Mouse (Mus musculus) embryo, embryonic 10 days (tissue): ENCODE results near the gene Prepl.

ENCODE experiments used
- DNase-seq: peaks from one replicate; pipeline ENCODE4 v3.0.0-alpha.2; 2015; ENCODE audit warnings: low spot score

The Prepl gene

DNA sequence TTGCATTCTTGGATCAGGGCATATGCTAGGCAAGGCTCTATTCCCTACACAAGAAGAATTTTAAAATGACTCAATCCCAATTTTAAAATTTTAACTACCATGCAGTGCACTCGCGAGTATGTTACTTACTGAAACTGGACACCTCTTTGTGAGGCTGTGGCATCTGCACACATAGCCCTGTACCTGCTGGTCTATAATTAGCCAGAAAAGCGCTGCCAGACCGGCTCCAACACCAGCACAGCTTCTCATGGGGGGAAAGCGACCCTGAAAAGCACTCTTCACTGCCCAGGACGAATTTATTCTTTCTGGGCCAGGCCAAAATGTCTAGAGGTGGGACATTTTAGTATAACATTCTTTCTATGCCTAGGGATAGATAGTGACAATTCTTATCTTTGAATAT, 19.4 kb downstream of the Prepl start:
- no peak for DNase-seq

DNA sequence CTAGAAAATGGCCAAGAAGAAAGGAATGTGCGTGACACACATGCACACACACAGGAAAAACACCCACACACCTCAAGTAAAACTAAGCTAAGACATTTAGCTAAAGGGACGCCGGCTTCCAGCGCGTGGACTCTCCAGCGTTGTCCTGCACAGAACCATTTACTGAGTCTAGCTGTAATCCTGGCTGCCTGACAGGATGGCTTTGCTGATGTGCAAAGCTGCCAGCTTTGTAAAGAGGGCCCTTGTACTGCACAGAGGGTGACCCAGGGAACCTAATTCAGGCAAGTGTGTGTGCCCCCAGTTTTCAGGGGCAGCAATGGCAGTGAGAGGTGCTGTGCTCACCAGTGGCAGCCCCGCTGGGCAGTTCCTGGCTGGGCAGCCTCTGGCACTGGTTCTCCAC, 22.7 kb downstream of the Prepl start:
- DNase-seq, result no peak

- DNase-seq, result no peak
Measured at GRCm38 (mm10) chr17:85063560-85063959, 26.5 kb downstream of the Prepl start.

- DNase-seq, result no peak
Measured at GRCm38 (mm10) chr17:85059136-85059535, 30.9 kb downstream of the Prepl start.

- DNase-seq, result no peak
Measured at GRCm38 (mm10) chr17:85058276-85058675, 31.8 kb downstream of the Prepl start.

- no peak for DNase-seq
Measured at GRCm38 (mm10) chr17:85048379-85048778, 41.7 kb downstream of the Prepl start.

GRCm38 (mm10) chr17:85045160-85045559, 44.9 kb downstream of the Prepl start:
- DNase-seq, result no peak

GRCm38 (mm10) chr17:85044466-85044865, 45.6 kb downstream of the Prepl start:
- no peak for DNase-seq

DNA sequence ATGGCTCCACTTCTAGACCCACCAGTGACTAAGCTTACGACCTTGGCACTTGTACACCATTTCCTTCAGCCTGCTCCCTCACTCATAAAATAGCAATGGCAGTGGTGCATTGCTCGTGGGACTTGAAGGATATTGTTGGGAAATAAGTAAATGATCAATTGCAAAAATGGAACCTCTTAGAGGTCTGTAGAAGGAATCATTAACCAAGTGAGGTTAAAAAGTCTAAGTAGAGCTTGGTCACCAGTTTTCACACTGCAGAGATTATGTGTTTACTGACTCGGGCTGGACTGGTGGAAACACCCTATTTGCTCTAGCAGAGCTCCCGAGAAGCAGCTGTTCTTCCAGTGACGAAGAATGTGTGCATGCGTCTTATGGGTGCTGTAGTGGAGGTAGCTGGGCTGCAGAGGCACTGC, 46.6 kb downstream of the Prepl start:
- DNase-seq, result no peak

GRCm38 (mm10) chr17:85042419-85042818, 47.6 kb downstream of the Prepl start:
- DNase-seq, result no peak

DNA sequence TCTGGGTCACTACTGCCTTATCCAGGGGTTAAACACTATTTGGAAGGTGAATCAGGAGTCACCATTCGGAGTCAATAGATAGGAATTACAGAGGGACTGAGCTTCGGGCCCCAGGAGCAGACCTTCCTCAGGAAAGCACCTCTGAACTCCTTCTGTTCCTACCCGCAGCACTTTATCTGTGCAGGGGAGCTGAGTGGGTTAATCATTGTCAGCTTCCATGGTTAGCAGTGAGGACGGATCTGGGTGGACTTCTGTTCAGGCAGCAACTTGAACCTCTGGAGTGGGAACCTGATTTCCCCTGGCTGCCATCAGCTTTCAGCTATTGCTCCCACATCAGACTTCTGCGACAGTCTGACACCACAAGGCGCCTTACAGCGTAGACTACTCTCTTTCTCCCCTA, 49.1 kb downstream of the Prepl start:
- no peak for DNase-seq

DNA sequence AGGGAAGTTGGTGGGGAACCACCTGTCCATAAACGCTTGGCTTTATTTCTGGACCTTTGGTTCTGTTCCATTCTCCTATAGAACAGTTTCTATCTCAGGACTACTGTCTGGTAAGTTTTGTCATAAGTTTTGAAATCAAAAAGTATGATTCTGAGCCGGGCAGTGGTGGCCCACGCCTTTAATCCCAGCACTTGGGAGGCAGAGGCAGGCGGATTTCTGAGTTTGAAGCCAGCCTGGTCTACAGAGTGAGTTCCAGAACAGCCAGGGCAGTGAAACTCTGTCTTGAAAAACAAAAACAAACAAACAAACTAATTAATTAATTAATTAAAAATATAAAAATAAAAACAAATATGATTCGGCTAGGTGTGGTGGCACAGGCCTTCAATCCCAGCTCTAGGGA, 51.3 kb downstream of the Prepl start:
- no peak for DNase-seq

- DNase-seq, result no peak
Measured at GRCm38 (mm10) chr17:85038311-85038710, 51.7 kb downstream of the Prepl start.

DNA sequence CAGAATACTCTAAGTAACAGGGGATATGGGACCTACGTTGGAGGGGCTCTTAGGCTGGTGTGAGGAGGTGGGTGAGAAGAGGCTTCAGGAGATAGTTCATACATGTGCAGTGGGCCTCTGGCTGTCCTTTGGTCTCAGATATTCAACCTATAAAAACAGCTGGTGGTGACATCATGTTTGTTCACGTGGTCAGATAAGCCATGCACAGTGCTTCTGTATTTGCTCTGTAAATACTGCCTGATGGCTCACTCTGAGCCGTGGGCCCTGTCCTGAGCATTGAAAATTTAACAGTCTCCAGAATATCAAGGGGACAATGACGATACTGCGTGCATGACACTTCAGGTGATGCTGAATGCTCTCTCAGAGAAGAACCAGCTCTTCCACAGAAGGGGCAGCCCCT, 52.2 kb downstream of the Prepl start:
- no peak for DNase-seq

- no peak for DNase-seq
Measured at GRCm38 (mm10) chr17:85034068-85034467, 56.0 kb downstream of the Prepl start.

DNA sequence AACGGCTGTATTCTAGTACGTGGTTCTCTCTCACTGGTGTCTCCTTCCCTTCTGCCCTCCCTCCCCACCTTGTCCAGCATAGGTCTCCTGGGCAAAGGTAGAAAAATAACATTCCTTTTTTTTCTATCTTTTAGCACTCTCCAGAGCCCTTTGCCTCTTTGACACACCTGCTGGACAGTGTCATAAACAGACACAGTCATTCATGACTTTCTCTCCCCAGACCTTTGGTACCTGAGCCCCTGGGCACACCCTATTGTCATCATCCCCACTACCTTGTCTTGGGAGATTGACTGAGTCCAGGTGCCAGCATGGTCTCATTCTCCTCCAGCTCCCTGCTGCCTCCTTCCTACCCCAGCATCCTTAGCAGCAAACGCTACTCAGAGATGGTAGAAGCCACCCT, 57.0 kb downstream of the Prepl start:
- no peak for DNase-seq

DNA sequence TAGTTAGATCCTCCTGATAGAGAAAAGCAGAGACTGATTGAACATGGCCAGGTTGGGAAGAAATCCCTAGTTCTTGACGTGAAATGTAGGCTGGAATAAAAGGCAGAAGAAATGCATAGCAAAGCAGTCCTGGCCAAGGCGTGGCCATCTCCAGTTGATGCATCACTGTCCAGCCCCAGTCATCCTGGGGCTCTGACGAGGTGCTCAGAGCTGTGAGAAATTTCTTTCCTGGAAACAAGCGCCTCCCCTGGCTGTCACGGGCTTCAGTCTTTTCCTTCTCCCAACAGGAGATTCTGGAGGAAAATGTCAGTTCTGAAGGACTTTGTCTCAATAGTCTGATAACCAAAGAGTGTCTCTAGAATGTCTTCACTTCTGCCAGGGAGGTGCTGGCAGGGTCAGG, 59.4 kb downstream of the Prepl start:
- no peak for DNase-seq

DNA sequence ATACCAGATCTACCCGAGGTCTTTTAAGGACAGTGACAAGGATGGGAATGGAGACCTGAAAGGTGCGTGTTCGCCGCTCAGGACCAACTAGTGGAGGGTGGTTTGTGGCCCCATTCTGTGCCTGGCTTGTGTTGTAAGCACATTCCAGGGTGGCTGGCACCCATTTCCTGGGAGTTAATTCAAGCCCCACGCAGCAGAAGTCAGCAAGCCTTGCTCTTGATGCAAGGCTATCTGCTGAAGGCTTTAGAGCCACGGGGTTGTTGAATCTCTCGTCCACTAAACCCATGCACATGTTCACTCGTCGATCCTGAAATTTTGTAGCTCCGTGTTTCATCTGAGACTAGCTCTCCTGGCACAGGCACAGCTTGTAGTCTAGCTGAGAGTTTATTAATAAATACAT, 61.2 kb downstream of the Prepl start:
- DNase-seq, result no peak

- no peak for DNase-seq
Measured at GRCm38 (mm10) chr17:85028093-85028739, 61.8 kb downstream of the Prepl start, which contains the start of gene Slc3a1. Slc3a1 (plus strand) TSS chr17:85028376.

GRCm38 (mm10) chr17:85027247-85027646, 62.8 kb downstream of the Prepl start:
- DNase-seq, result no peak

GRCm38 (mm10) chr17:85026436-85026835, 63.6 kb downstream of the Prepl start:
- no peak for DNase-seq

DNA sequence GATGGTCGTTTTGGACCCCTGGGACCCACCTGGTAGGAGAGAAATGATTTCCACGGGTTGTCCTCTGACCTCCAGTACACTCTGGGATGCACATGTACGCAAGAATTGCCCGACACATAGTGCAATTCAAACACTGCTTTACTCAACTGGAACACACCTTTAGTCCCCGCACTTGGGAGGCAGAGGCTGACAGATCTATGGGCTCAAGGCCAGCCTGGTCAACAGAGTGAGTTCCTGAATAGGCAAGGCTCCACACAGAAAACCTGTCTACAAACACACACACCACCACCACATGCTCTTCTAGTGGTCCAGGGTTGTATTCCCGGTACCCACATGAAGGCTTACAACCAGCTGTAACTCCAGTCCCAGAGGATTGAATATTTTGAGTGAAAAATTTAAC, 64.9 kb downstream of the Prepl start:
- no peak for DNase-seq

- no peak for DNase-seq
Measured at GRCm38 (mm10) chr17:85024237-85024636, 65.8 kb downstream of the Prepl start.
